Mouse (Mus musculus): ENCODE measurements at regions not wholly inside any gene's neighbourhood (a gene's known extent, or its start where the extent isn't known, plus 50 kb on each side); places are given as distances from the start of the nearest gene placed in this dataset.

- no peak for ATAC-seq (ENCODE audit: insufficient number of reproducible peaks, low FRiP score, low TSS enrichment, low read depth)
- Histone ChIP-seq H3K4me1 (no peaks in the 10 kb centered on the region), H3K4me3 (no peak overlapping the region), H3K36me3 (no peaks in the 10 kb centered on the region), H3K9me3 (no peaks in the 10 kb centered on the region), H3K4me2 (no peak overlapping the region), H3K27ac (no peak overlapping the region), H3K9ac (no peak overlapping the region), H3K27me3 (no peaks in the 10 kb centered on the region)
- WGBS: 63% methylated on average over 4 of the region's 4 CpGs
Observed at GRCm38 (mm10) chrX:68245753-68246152, 324.5 kb upstream of the 4933436I01Rik start.

- 74% methylated on average over 1 of the region's 1 CpGs for WGBS
- H3K36me3 ChIP-seq: no peaks in the 10 kb centered on the region
- no peak overlapping the region for H3K27ac ChIP-seq
- no peak overlapping the region for H3K9ac ChIP-seq
- no peak overlapping the region for H3K4me3 ChIP-seq
- H3K27me3 ChIP-seq: no peaks in the 10 kb centered on the region
- 0 out of 2 replicates have a peak, but pooled peaks have one; percentile 30 for ATAC-seq (ENCODE audit: insufficient number of reproducible peaks, low FRiP score, low TSS enrichment, low read depth)
- H3K9me3 ChIP-seq: no peaks in the 10 kb centered on the region
- H3K4me2 ChIP-seq: no peak overlapping the region
- H3K4me1 ChIP-seq: no peaks in the 10 kb centered on the region
Observed at GRCm38 (mm10) chrX:68243958-68244357, 322.7 kb upstream of the 4933436I01Rik start.
